Mouse (Mus musculus): ENCODE data around the gene Ppt2. TPM values are rescaled to one million over a fixed set of nuclear protein-coding genes. Genes with fewer than 3 reads are reported as not detected.

The Ppt2 gene
- polyA plus RNA-seq, 1 experiment from 2014 or later = 27.3 TPM

- H3K27me3 ChIP-seq (ENCODE audit: control insufficient read depth, insufficient read depth, low read length) = no peaks in the 10 kb centered on the region
- no peak overlapping the region for H3K9ac ChIP-seq (ENCODE audit: low read length)
- peaks cover 38% of the 10 kb centered on the region for H3K4me1 ChIP-seq (ENCODE audit: control insufficient read depth, insufficient read depth, low read length)
- WGBS = 70% methylated on average over 7 of the region's 7 CpGs
- no peak for ATAC-seq (replicated peaks; ENCODE audit: extremely low read depth, insufficient read depth, low FRiP score)
- H3K36me3 ChIP-seq (ENCODE audit: control insufficient read depth, insufficient read depth) = peaks cover 20% of the 10 kb centered on the region
- H3K9me3 ChIP-seq (replicated peaks; ENCODE audit: control insufficient read depth, low read length) = no peaks in the 10 kb centered on the region
- H3K4me3 ChIP-seq (ENCODE audit: low read length) = no peak overlapping the region
- no peak overlapping the region for H3K4me2 ChIP-seq (ENCODE audit: low read depth, low read length)
- H3K27ac ChIP-seq (ENCODE audit: low read length) = no peak overlapping the region
These were observed 20.3 kb downstream of the Ppt2 start for GRCm38 (mm10) chr17:34607997-34608396.

- peak overlapping the region; percentile 96 for H3K27ac ChIP-seq (ENCODE audit: low read length)
- H3K4me2 ChIP-seq (ENCODE audit: low read depth, low read length) = peak overlapping the region; percentile 89
- no peaks in the 10 kb centered on the region for H3K9me3 ChIP-seq (replicated peaks; ENCODE audit: control insufficient read depth, low read length)
- H3K9ac ChIP-seq (ENCODE audit: low read length) = peak overlapping the region; percentile 93
- H3K4me3 ChIP-seq (ENCODE audit: low read length) = peak overlapping the region; percentile 83
- H3K27me3 ChIP-seq (ENCODE audit: control insufficient read depth, insufficient read depth, low read length) = no peaks in the 10 kb centered on the region
- H3K4me1 ChIP-seq (ENCODE audit: control insufficient read depth, insufficient read depth, low read length) = peaks cover 47% of the 10 kb centered on the region
- 13% methylated on average over 32 of the region's 32 CpGs for WGBS
- ATAC-seq (replicated peaks; ENCODE audit: extremely low read depth, insufficient read depth, low FRiP score) = no peak
- peaks cover 11% of the 10 kb centered on the region; the same call in 1 of the 2 replicates for H3K36me3 ChIP-seq (ENCODE audit: control insufficient read depth, insufficient read depth)
These were observed 21.9 kb downstream of the Ppt2 start for GRCm38 (mm10) chr17:34606186-34607039.

- H3K9me3 ChIP-seq (replicated peaks; ENCODE audit: control insufficient read depth, low read length) = no peaks in the 10 kb centered on the region
- H3K27me3 ChIP-seq (ENCODE audit: control insufficient read depth, insufficient read depth, low read length) = no peaks in the 10 kb centered on the region
- peak overlapping the region; percentile 83 for H3K4me3 ChIP-seq (ENCODE audit: low read length)
- H3K4me1 ChIP-seq (ENCODE audit: control insufficient read depth, insufficient read depth, low read length) = peaks cover 47% of the 10 kb centered on the region
- peak; percentile 45 for ATAC-seq (replicated peaks; ENCODE audit: extremely low read depth, insufficient read depth, low FRiP score)
- peak overlapping the region; percentile 96 for H3K27ac ChIP-seq (ENCODE audit: low read length)
- H3K4me2 ChIP-seq (ENCODE audit: low read depth, low read length) = peak overlapping the region; percentile 89
- peak overlapping the region; percentile 93 for H3K9ac ChIP-seq (ENCODE audit: low read length)
- 0% methylated on average over 30 of the region's 30 CpGs for WGBS
- H3K36me3 ChIP-seq (ENCODE audit: control insufficient read depth, insufficient read depth) = peaks cover 10% of the 10 kb centered on the region; the same call in 1 of the 2 replicates
These were observed 22.7 kb downstream of the Ppt2 start for GRCm38 (mm10) chr17:34605609-34606008.

- peak overlapping the region; percentile 96 for H3K27ac ChIP-seq (ENCODE audit: low read length)
- H3K9me3 ChIP-seq (replicated peaks; ENCODE audit: control insufficient read depth, low read length) = no peaks in the 10 kb centered on the region
- H3K4me3 ChIP-seq (ENCODE audit: low read length) = peak overlapping the region; percentile 83
- H3K9ac ChIP-seq (ENCODE audit: low read length) = peak overlapping the region; percentile 93
- ATAC-seq (replicated peaks; ENCODE audit: extremely low read depth, insufficient read depth, low FRiP score) = no peak
- H3K27me3 ChIP-seq (ENCODE audit: control insufficient read depth, insufficient read depth, low read length) = no peaks in the 10 kb centered on the region
- peaks cover 11% of the 10 kb centered on the region for H3K36me3 ChIP-seq (ENCODE audit: control insufficient read depth, insufficient read depth)
- WGBS = 18% methylated on average over 24 of the region's 24 CpGs
- peaks cover 47% of the 10 kb centered on the region for H3K4me1 ChIP-seq (ENCODE audit: control insufficient read depth, insufficient read depth, low read length)
- peak overlapping the region; percentile 89 for H3K4me2 ChIP-seq (ENCODE audit: low read depth, low read length)
These were observed 23.6 kb downstream of the Ppt2 start for GRCm38 (mm10) chr17:34604511-34605237.

- peak within 1 kb of the TSS; percentile 96 for H3K27ac ChIP-seq (ENCODE audit: low read length)
- H3K27me3 ChIP-seq (ENCODE audit: control insufficient read depth, insufficient read depth, low read length) = no peaks in the 10 kb centered on the region
- H3K36me3 ChIP-seq (ENCODE audit: control insufficient read depth, insufficient read depth) = peaks cover 11% of the 10 kb centered on the region
- peaks cover 46% of the 10 kb centered on the region for H3K4me1 ChIP-seq (ENCODE audit: control insufficient read depth, insufficient read depth, low read length)
- peak within 1 kb of the TSS; percentile 96 for H3K4me2 ChIP-seq (ENCODE audit: low read depth, low read length)
- H3K9me3 ChIP-seq (replicated peaks; ENCODE audit: control insufficient read depth, low read length) = no peaks in the 10 kb centered on the region
- H3K9ac ChIP-seq (ENCODE audit: low read length) = peak within 1 kb of the TSS; percentile 93
- WGBS = under 1% methylated on average over 34 of the region's 35 CpGs
- ATAC-seq (replicated peaks; ENCODE audit: extremely low read depth, insufficient read depth, low FRiP score) = peak; percentile 85
- H3K4me3 ChIP-seq (ENCODE audit: low read length) = peak within 1 kb of the TSS; percentile 83
These were observed 24.2 kb downstream of the Ppt2 start, which contains the start of gene Agpat1 for GRCm38 (mm10) chr17:34604061-34604508. Agpat1 (plus strand) TSS chr17:34604262.

- Histone ChIP-seq H3K4me3 (ENCODE audit: low read length) (peak within 1 kb of the TSS; percentile 83), H3K4me2 (ENCODE audit: low read depth, low read length) (peak within 1 kb of the TSS; percentile 96), H3K4me1 (ENCODE audit: control insufficient read depth, insufficient read depth, low read length) (peaks cover 41% of the 10 kb centered on the region), H3K36me3 (ENCODE audit: control insufficient read depth, insufficient read depth) (peaks cover 11% of the 10 kb centered on the region), H3K27ac (ENCODE audit: low read length) (peak within 1 kb of the TSS; percentile 96), H3K9me3 (replicated peaks; ENCODE audit: control insufficient read depth, low read length) (no peaks in the 10 kb centered on the region), H3K27me3 (ENCODE audit: control insufficient read depth, insufficient read depth, low read length) (no peaks in the 10 kb centered on the region), H3K9ac (ENCODE audit: low read length) (peak within 1 kb of the TSS; percentile 93)
- peak; percentile 91 for ATAC-seq (replicated peaks; ENCODE audit: extremely low read depth, insufficient read depth, low FRiP score)
- WGBS = 0% methylated on average over 30 of the region's 30 CpGs
These were observed 24.8 kb downstream of the Ppt2 start, which contains the start of gene Rnf5 for GRCm38 (mm10) chr17:34603375-34604060. Rnf5 (minus strand) TSS chr17:34603690.

- Histone ChIP-seq H3K9ac (ENCODE audit: low read length) (no peak overlapping the region), H3K4me2 (ENCODE audit: low read depth, low read length) (peak overlapping the region; percentile 96; the same call in 1 of the 2 replicates), H3K4me3 (ENCODE audit: low read length) (no peak overlapping the region)
These were observed 26.5 kb downstream of the Ppt2 start for GRCm38 (mm10) chr17:34601796-34602195.

GRCm38 (mm10) chr17:34599891-34600290 is 28.4 kb downstream of the Ppt2 start:
- H3K4me2 ChIP-seq (ENCODE audit: low read depth, low read length) = no peak overlapping the region

More at GRCm38 (mm10) chr17:34601796-34602195, 26.5 kb downstream of the Ppt2 start:
- Histone ChIP-seq H3K4me1 (ENCODE audit: control insufficient read depth, insufficient read depth, low read length) (peaks cover 35% of the 10 kb centered on the region), H3K36me3 (ENCODE audit: control insufficient read depth, insufficient read depth) (peaks cover 6% of the 10 kb centered on the region), H3K27ac (ENCODE audit: low read length) (no peak overlapping the region), H3K9me3 (replicated peaks; ENCODE audit: control insufficient read depth, low read length) (no peaks in the 10 kb centered on the region), H3K27me3 (ENCODE audit: control insufficient read depth, insufficient read depth, low read length) (no peaks in the 10 kb centered on the region)
- WGBS = 83% methylated on average over 12 of the region's 12 CpGs
- no peak for ATAC-seq (replicated peaks; ENCODE audit: extremely low read depth, insufficient read depth, low FRiP score)

More at GRCm38 (mm10) chr17:34599891-34600290, 28.4 kb downstream of the Ppt2 start:
- Histone ChIP-seq H3K4me3 (ENCODE audit: low read length) (no peak overlapping the region), H3K9me3 (replicated peaks; ENCODE audit: control insufficient read depth, low read length) (no peaks in the 10 kb centered on the region), H3K36me3 (ENCODE audit: control insufficient read depth, insufficient read depth) (peaks cover 14% of the 10 kb centered on the region), H3K27ac (ENCODE audit: low read length) (no peak overlapping the region), H3K4me1 (ENCODE audit: control insufficient read depth, insufficient read depth, low read length) (peaks cover 31% of the 10 kb centered on the region), H3K27me3 (ENCODE audit: control insufficient read depth, insufficient read depth, low read length) (no peaks in the 10 kb centered on the region), H3K9ac (ENCODE audit: low read length) (no peak overlapping the region)
- ATAC-seq (replicated peaks; ENCODE audit: extremely low read depth, insufficient read depth, low FRiP score) = no peak
- 78% methylated on average over 9 of the region's 9 CpGs for WGBS

All from heart, embryonic 16.5 days (tissue).